In genomic region chr1:133799686-133800445, GRCm38 (mm10) we compare ENCODE assay signal across 8 mouse cellular contexts. TPM values are rescaled to one million over a fixed set of nuclear protein-coding genes. Genes with fewer than 3 reads are reported as not detected.
DNase-seq lines count a peak whose midpoint lies in the region; ATAC-seq and TF ChIP-seq lines count a peak whose summit lies in the region.

No protein-coding gene starts in this region.

- 4% methylated on average over 21 of the region's 21 CpGs for WGBS in forebrain, postnatal 0 days
- WGBS in intestine, embryonic 14.5 days, result 4% methylated on average over 21 of the region's 21 CpGs
- 1% methylated on average over 21 of the region's 21 CpGs for WGBS in lung, embryonic 15.5 days
- WGBS in stomach, embryonic 15.5 days, result 5% methylated on average over 21 of the region's 21 CpGs

- peak overlapping the region; percentile 76 for H3K4me2 ChIP-seq in forebrain, postnatal 0 days (ENCODE audit: low read depth)
- peak overlapping the region; percentile 82 for H3K4me2 ChIP-seq in intestine, embryonic 14.5 days (ENCODE audit: low read length)
- H3K4me2 ChIP-seq in lung, embryonic 15.5 days, result peak overlapping the region; percentile 93
- peak overlapping the region; percentile 91 for H3K4me2 ChIP-seq in stomach, embryonic 15.5 days

- peak overlapping the region; percentile 54 for H3K9ac ChIP-seq in MEL (ENCODE audit: control insufficient read depth, low read depth, low read length, poor library complexity, severe bottlenecking)
- no peak overlapping the region for H3K9ac ChIP-seq in forebrain, postnatal 0 days
- peak overlapping the region; percentile 61 for H3K9ac ChIP-seq in intestine, embryonic 14.5 days (ENCODE audit: low read length)
- peak overlapping the region; percentile 45 for H3K9ac ChIP-seq in lung, embryonic 15.5 days
- peak overlapping the region; percentile 53 for H3K9ac ChIP-seq in stomach, embryonic 15.5 days

- H3K4me1 ChIP-seq in MEL (ENCODE audit: control insufficient read depth in 1 of 2, insufficient read depth in 2 of 2, low read length in 2 of 2), result peaks cover 19 to 51% of the 10 kb centered on the region in 2 experiments
- peaks cover 8% of the 10 kb centered on the region; the same call in 1 of the 2 replicates for H3K4me1 ChIP-seq in forebrain, postnatal 0 days (ENCODE audit: insufficient read depth)
- H3K4me1 ChIP-seq in intestine, embryonic 14.5 days (replicated peaks; ENCODE audit: control insufficient read depth, insufficient read depth, low read length), result peaks cover 28% of the 10 kb centered on the region
- H3K4me1 ChIP-seq in lung, embryonic 15.5 days, result peaks cover 34% of the 10 kb centered on the region
- H3K4me1 ChIP-seq in stomach, embryonic 15.5 days, result peaks cover 32% of the 10 kb centered on the region

- peak overlapping the region; percentile 61 to 94 for H3K4me3 ChIP-seq in MEL (ENCODE audit: control insufficient read depth in 1 of 2, insufficient read depth in 1 of 2, low read depth in 2 of 2, low read length in 2 of 2)
- peak overlapping the region; percentile 48 for H3K4me3 ChIP-seq in forebrain, postnatal 0 days (ENCODE audit: low read depth, low read length)
- peak overlapping the region; percentile 73 for H3K4me3 ChIP-seq in intestine, embryonic 14.5 days (ENCODE audit: low read depth, low read length)
- peak overlapping the region; percentile 54 for H3K4me3 ChIP-seq in lung, embryonic 15.5 days
- H3K4me3 ChIP-seq in stomach, embryonic 15.5 days (replicated peaks), result peak overlapping the region; percentile 59

- H3K79me2 ChIP-seq in MEL (ENCODE audit: control insufficient read depth, insufficient read depth, low read length, poor library complexity), result peaks cover 9% of the 10 kb centered on the region

- TF ChIP-seq RAD21 in MEL (IDR thresholded peaks at IDR 0.05; ENCODE audit: low read depth, low read length), result no peak

- peaks cover 0 to 35% of the 10 kb centered on the region in 2 experiments; a peak in 2 of 4 replicates for H3K36me3 ChIP-seq in MEL (ENCODE audit: control insufficient read depth in 1 of 2, insufficient read depth in 2 of 2, low read length in 2 of 2)
- H3K36me3 ChIP-seq in forebrain, postnatal 0 days (ENCODE audit: insufficient read depth), result no peaks in the 10 kb centered on the region
- 0 out of 2 replicates have a peak, but pooled peaks cover 3% of the 10 kb centered on the region for H3K36me3 ChIP-seq in intestine, embryonic 14.5 days (ENCODE audit: control insufficient read depth, insufficient read depth, low read length)
- no peaks in the 10 kb centered on the region for H3K36me3 ChIP-seq in lung, embryonic 15.5 days
- 0 out of 2 replicates have a peak, but pooled peaks cover 5% of the 10 kb centered on the region for H3K36me3 ChIP-seq in stomach, embryonic 15.5 days

- DNase-seq in CD4-positive, CD25-positive, alpha-beta regulatory T cell, adult 2 months (ENCODE audit: low read depth, low spot score), result peak; percentile 67
- peak; percentile 41 for DNase-seq in MEL (ENCODE audit: low read depth, low spot score)
- DNase-seq in forebrain, postnatal 0 days, result peak; percentile 25
- DNase-seq in intestine, embryonic 14.5 days (ENCODE audit: low spot score), result no peak
- no peak for DNase-seq in right cerebral cortex, adult 18-20 months
- no peak for DNase-seq in right cerebral cortex, postnatal 14 days

- no peak for ATAC-seq in forebrain, postnatal 0 days
- no peak for ATAC-seq in intestine, embryonic 14.5 days (replicated peaks; ENCODE audit: low FRiP score, low TSS enrichment, low read depth)
- ATAC-seq in lung, embryonic 15.5 days (ENCODE audit: borderline replicate concordance, extremely low read depth, low FRiP score, low TSS enrichment), result no peak
- ATAC-seq in stomach, embryonic 15.5 days (ENCODE audit: insufficient read depth, low FRiP score, low read depth), result no peak

- peak overlapping the region; percentile 85 for H3K27ac ChIP-seq in MEL (ENCODE audit: control insufficient read depth, low read depth, low read length)
- H3K27ac ChIP-seq in forebrain, postnatal 0 days (ENCODE audit: low read depth, low read length), result no peak overlapping the region
- H3K27ac ChIP-seq in intestine, embryonic 14.5 days (ENCODE audit: low read depth), result peak overlapping the region; percentile 76
- H3K27ac ChIP-seq in lung, embryonic 15.5 days, result peak overlapping the region; percentile 67
- H3K27ac ChIP-seq in stomach, embryonic 15.5 days, result peak overlapping the region; percentile 72; the same call in 1 of the 2 replicates

- TF ChIP-seq EP300 in MEL (IDR thresholded peaks at IDR 0.05; ENCODE audit: low read depth in 1 of 2, low read length in 2 of 2), result no peak

- no peaks in the 10 kb centered on the region for H3K27me3 ChIP-seq in MEL (ENCODE audit: control insufficient read depth in 1 of 2, insufficient read depth in 2 of 2, low read length in 2 of 2)
- H3K27me3 ChIP-seq in forebrain, postnatal 0 days (ENCODE audit: insufficient read depth, low read length), result no peaks in the 10 kb centered on the region
- H3K27me3 ChIP-seq in intestine, embryonic 14.5 days (replicated peaks; ENCODE audit: control insufficient read depth, insufficient read depth, low read length), result no peaks in the 10 kb centered on the region
- no peaks in the 10 kb centered on the region for H3K27me3 ChIP-seq in lung, embryonic 15.5 days
- H3K27me3 ChIP-seq in stomach, embryonic 15.5 days (replicated peaks), result no peaks in the 10 kb centered on the region

- H3K9me3 ChIP-seq in MEL (replicated peaks; ENCODE audit: insufficient read depth, low read length), result no peaks in the 10 kb centered on the region
- no peaks in the 10 kb centered on the region for H3K9me3 ChIP-seq in forebrain, postnatal 0 days (ENCODE audit: low read length)
- H3K9me3 ChIP-seq in intestine, embryonic 14.5 days (ENCODE audit: control insufficient read depth, low read length), result no peaks in the 10 kb centered on the region
- no peaks in the 10 kb centered on the region for H3K9me3 ChIP-seq in lung, embryonic 15.5 days
- H3K9me3 ChIP-seq in stomach, embryonic 15.5 days, result no peaks in the 10 kb centered on the region

- no peak for TF ChIP-seq CTCF in MEL (IDR thresholded peaks at IDR 0.05 in 2 of 3, conservative IDR thresholded peaks at IDR 0.05 in 1 of 3; ENCODE audit: control insufficient read depth in 1 of 3, insufficient read depth in 1 of 3, low read depth in 2 of 3, low read length in 3 of 3, poor library complexity in 1 of 3, severe bottlenecking in 1 of 3)
- no peak for TF ChIP-seq CTCF in forebrain, postnatal 0 days (IDR thresholded peaks at IDR 0.05; ENCODE audit: low read depth)

- TF ChIP-seq POLR2A in MEL (IDR thresholded peaks at IDR 0.05; ENCODE audit: control insufficient read depth in 1 of 2, insufficient read depth in 1 of 2, low read depth in 1 of 2, low read length in 2 of 2, poor library complexity in 1 of 2), result no peak

TF ChIP-seq in MEL, 35 proteins besides CTCF, POLR2A, EP300 and RAD21:
- TF ChIP-seq ETS1 (IDR thresholded peaks at IDR 0.05; ENCODE audit: low read depth, low read length) (no peak), SIN3A (IDR thresholded peaks at IDR 0.05; ENCODE audit: low read length) (peak; percentile 19)

RNA-seq across cellular contexts. Expression of gene Atp2b4, which starts 1.0 kb away (rescaled TPM):
- total RNA-seq in MEL (2012; rRNA removed), result 21.1 and 22.9 TPM in 2 replicates
- polyA plus RNA-seq in MEL (2012; ENCODE audit: insufficient read depth in 1 of 2, insufficient read length in 2 of 2, low read depth in 1 of 2, low replicate concordance in 2 of 2, missing spikeins in 1 of 2), result 10 to 100 TPM in 1 of 2 experiments, not detected in 1; 18.8 TPM
- total RNA-seq in forebrain, postnatal 0 days (2014; rRNA removed), result 60.2 and 69.1 TPM in 2 replicates
- 6.5 and 11.4 TPM in 2 replicates for polyA plus RNA-seq in forebrain, postnatal 0 days (2015; fragmentation: Nextera tagmentation; extraction: Ambion mirVana)
- 30.7 and 32.3 TPM in 2 replicates for polyA plus RNA-seq in intestine, embryonic 14.5 days (2014; fragmentation: Nextera tagmentation; extraction: Ambion mirVana)
- polyA plus RNA-seq in lung, embryonic 15.5 days (2015; fragmentation: Nextera tagmentation; extraction: Ambion mirVana), result 9.0 and 9.6 TPM in 2 replicates
- 21.5 and 22.0 TPM in 2 replicates for polyA plus RNA-seq in stomach, embryonic 15.5 days (2015; fragmentation: Nextera tagmentation; extraction: Ambion mirVana)

Comparison
In these comparisons a context has a peak if more than half of its experiments do, and no peak if none do; other contexts are left out.
1. DNase-seq: peak in CD4-positive, CD25-positive, alpha-beta regulatory T cell, adult 2 months (single experiment), MEL (single experiment) and forebrain, postnatal 0 days (single experiment); none in intestine, embryonic 14.5 days (single experiment), right cerebral cortex, adult 18-20 months (single experiment) and right cerebral cortex, postnatal 14 days (single experiment).
2. Peak in every context shown above with its lines, with median percentiles within 50 percentile points of each other: H3K4me3 ChIP-seq and H3K4me2 ChIP-seq.